Comparison of ENCODE assay signal across 12 mouse cellular contexts in the genomic region with DNA sequence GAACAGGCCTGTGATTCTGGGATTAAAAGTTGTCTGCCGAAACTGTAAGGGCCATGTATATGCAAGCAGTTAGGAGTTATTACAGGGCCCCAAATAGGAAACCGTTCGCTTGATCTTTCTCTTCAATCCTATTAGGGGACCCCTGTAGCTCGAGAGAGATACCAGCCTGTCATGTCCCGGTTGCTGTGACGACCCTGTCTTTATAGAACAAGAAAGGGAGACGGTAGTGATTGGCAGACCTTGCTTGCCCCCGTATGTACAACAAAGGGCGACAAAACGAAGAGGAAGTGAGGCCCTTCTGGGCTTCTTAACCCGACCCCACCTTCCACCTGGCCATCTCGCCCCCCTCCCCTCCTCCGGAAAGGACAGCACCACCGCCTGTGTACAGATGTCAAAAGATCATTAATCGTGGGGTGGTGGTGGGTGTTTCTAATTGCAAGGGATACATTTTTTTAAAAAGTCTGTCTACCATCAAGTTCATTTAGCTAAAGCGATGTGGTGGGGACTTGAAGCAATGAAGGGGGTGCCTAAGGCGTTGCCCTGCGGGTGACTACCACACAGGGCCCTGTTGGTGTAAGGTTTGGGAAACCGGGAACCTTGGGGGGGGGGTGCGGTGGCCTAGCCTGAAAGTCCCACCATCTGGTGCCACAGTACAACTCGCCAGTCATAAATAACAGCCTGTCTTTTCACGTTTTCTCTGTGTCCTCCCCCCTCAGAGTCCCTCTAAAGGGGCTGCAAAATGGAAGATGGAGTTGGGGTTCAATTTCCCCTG.
DNase-seq lines count a peak whose midpoint lies in the region; ATAC-seq and TF ChIP-seq lines count a peak whose summit lies in the region.
"Had no signal": no experiment of that assay in that cellular context is flagged by ENCODE, and none has a peak within 500 bp of the region (broad histone marks: within the 10 kb centered on the region; RNA-seq: fewer than 3 reads in every experiment).

No protein-coding gene starts in this region.

- H3K4me3 ChIP-seq in kidney, embryonic 14.5 days (ENCODE audit: low read length), result no peak overlapping the region
- H3K4me3 ChIP-seq in embryonic facial prominence, embryonic 11.5 days (ENCODE audit: low read depth, low read length), result no peak overlapping the region
- H3K4me3 ChIP-seq in hindbrain, postnatal 0 days (ENCODE audit: low read length), result peak overlapping the region; percentile 20
- H3K4me3 ChIP-seq in neural tube, embryonic 13.5 days, result 0 out of 2 replicates have a peak overlapping the region, but pooled peaks have one; percentile 1
- H3K4me3 ChIP-seq: erythroblast, embryonic 14.5 days had no signal

- peak overlapping the region; percentile 13; the same call in 1 of the 2 replicates for H3K4me2 ChIP-seq in kidney, embryonic 14.5 days (replicated peaks; ENCODE audit: low read depth, low read length)
- peak overlapping the region; percentile 27 for H3K4me2 ChIP-seq in embryonic facial prominence, embryonic 11.5 days (ENCODE audit: low read depth, low read length)
- peak overlapping the region; percentile 40 for H3K4me2 ChIP-seq in hindbrain, postnatal 0 days (ENCODE audit: low read depth, low read length)
- peak overlapping the region; percentile 39 for H3K4me2 ChIP-seq in neural tube, embryonic 13.5 days

- DNase-seq in kidney, adult 18-20 months, result no peak
- DNase-seq in embryonic facial prominence, embryonic 11.5 days (ENCODE audit: low spot score), result peak; percentile 12
- DNase-seq in hindbrain, postnatal 0 days (ENCODE audit: low spot score), result peak; percentile 27
- DNase-seq in testis, postnatal 14 days (ENCODE audit: low spot score), result no peak
- DNase-seq in kidney, postnatal 10 days, result no peak
- DNase-seq in kidney, postnatal 25 days, result no peak
- DNase-seq: kidney, adult 9 months; liver, postnatal 0 days had no signal

- no peak overlapping the region for H3K27ac ChIP-seq in kidney, embryonic 14.5 days (ENCODE audit: low read depth, low read length)
- H3K27ac ChIP-seq in embryonic facial prominence, embryonic 11.5 days (replicated peaks; ENCODE audit: low read depth, low read length), result no peak overlapping the region
- H3K27ac ChIP-seq in hindbrain, postnatal 0 days, result peak overlapping the region; percentile 56; the same call in 1 of the 2 replicates
- no peak overlapping the region for H3K27ac ChIP-seq in neural tube, embryonic 13.5 days (replicated peaks)

- no peaks in the 10 kb centered on the region for H3K9me3 ChIP-seq in kidney, embryonic 14.5 days (ENCODE audit: control insufficient read depth, low read length)
- H3K9me3 ChIP-seq in embryonic facial prominence, embryonic 11.5 days (replicated peaks; ENCODE audit: control insufficient read depth, low read length), result no peaks in the 10 kb centered on the region
- no peaks in the 10 kb centered on the region for H3K9me3 ChIP-seq in hindbrain, postnatal 0 days (ENCODE audit: low read length)
- no peaks in the 10 kb centered on the region for H3K9me3 ChIP-seq in neural tube, embryonic 13.5 days

- no peaks in the 10 kb centered on the region for H3K4me1 ChIP-seq in kidney, embryonic 14.5 days (ENCODE audit: control insufficient read depth, insufficient read depth, low read length)
- no peaks in the 10 kb centered on the region for H3K4me1 ChIP-seq in embryonic facial prominence, embryonic 11.5 days (ENCODE audit: control insufficient read depth, insufficient read depth, low read length)
- no peaks in the 10 kb centered on the region for H3K4me1 ChIP-seq in hindbrain, postnatal 0 days (ENCODE audit: insufficient read depth, low read length)
- peaks cover 12% of the 10 kb centered on the region for H3K4me1 ChIP-seq in neural tube, embryonic 13.5 days (replicated peaks)

- no peaks in the 10 kb centered on the region for H3K36me3 ChIP-seq in kidney, embryonic 14.5 days (ENCODE audit: control insufficient read depth, insufficient read depth, low read length)
- H3K36me3 ChIP-seq in embryonic facial prominence, embryonic 11.5 days (replicated peaks; ENCODE audit: control insufficient read depth, insufficient read depth, low read depth, low read length), result no peaks in the 10 kb centered on the region
- no peaks in the 10 kb centered on the region for H3K36me3 ChIP-seq in hindbrain, postnatal 0 days (ENCODE audit: insufficient read depth, low read length)
- H3K36me3 ChIP-seq in neural tube, embryonic 13.5 days, result no peaks in the 10 kb centered on the region
- H3K36me3 ChIP-seq: G1E had no signal

- WGBS in kidney, embryonic 14.5 days, result 1% methylated on average over 22 of the region's 22 CpGs
- WGBS in embryonic facial prominence, embryonic 11.5 days, result under 1% methylated on average over 22 of the region's 22 CpGs
- 7% methylated on average over 22 of the region's 22 CpGs for WGBS in hindbrain, postnatal 0 days
- WGBS in neural tube, embryonic 13.5 days, result 3% methylated on average over 22 of the region's 22 CpGs

- no peak for TF ChIP-seq CTCF in hindbrain, postnatal 0 days (IDR thresholded peaks at IDR 0.05; ENCODE audit: low read depth)

- ATAC-seq in kidney, embryonic 14.5 days (ENCODE audit: low FRiP score, low TSS enrichment), result no peak
- ATAC-seq in embryonic facial prominence, embryonic 11.5 days (replicated peaks; ENCODE audit: insufficient number of reproducible peaks, low FRiP score, low TSS enrichment, low read depth), result 0 out of 2 replicates have a peak, but pooled peaks have one; percentile 24
- peak; percentile 69 for ATAC-seq in hindbrain, postnatal 0 days
- ATAC-seq in neural tube, embryonic 13.5 days (ENCODE audit: low read depth), result peak; percentile 45
- ATAC-seq: liver, postnatal 0 days had no signal

- peaks cover 43% of the 10 kb centered on the region for H3K27me3 ChIP-seq in kidney, embryonic 14.5 days (ENCODE audit: control insufficient read depth, insufficient read depth, low read length)
- peaks cover 19% of the 10 kb centered on the region for H3K27me3 ChIP-seq in embryonic facial prominence, embryonic 11.5 days (ENCODE audit: control insufficient read depth, insufficient read depth, low read length)
- peaks cover 19% of the 10 kb centered on the region; the same call in 1 of the 2 replicates for H3K27me3 ChIP-seq in hindbrain, postnatal 0 days (ENCODE audit: insufficient read depth, low read length)
- peaks cover 84% of the 10 kb centered on the region for H3K27me3 ChIP-seq in neural tube, embryonic 13.5 days

- no peak overlapping the region for H3K9ac ChIP-seq in kidney, embryonic 14.5 days (ENCODE audit: low read depth, low read length)
- H3K9ac ChIP-seq in embryonic facial prominence, embryonic 11.5 days (replicated peaks; ENCODE audit: low read length), result no peak overlapping the region
- no peak overlapping the region for H3K9ac ChIP-seq in hindbrain, postnatal 0 days (replicated peaks; ENCODE audit: low read length)
- H3K9ac ChIP-seq in neural tube, embryonic 13.5 days, result no peak overlapping the region
- H3K9ac ChIP-seq: liver, postnatal 0 days had no signal

Comparison
In these comparisons a context has a peak if more than half of its experiments do, and no peak if none do; other contexts are left out.
1. H3K4me3 ChIP-seq: peak in hindbrain, postnatal 0 days (single experiment) and neural tube, embryonic 13.5 days (single experiment); none in kidney, embryonic 14.5 days (single experiment) and embryonic facial prominence, embryonic 11.5 days (single experiment).
2. DNase-seq: peak in embryonic facial prominence, embryonic 11.5 days (single experiment) and hindbrain, postnatal 0 days (single experiment); none in kidney, adult 18-20 months (single experiment), testis, postnatal 14 days (single experiment), kidney, postnatal 10 days (single experiment) and kidney, postnatal 25 days (0 of 2).
3. Peak in every context shown above with its lines, with median percentiles within 50 percentile points of each other: H3K4me2 ChIP-seq.